Mouse (Mus musculus) liver, embryonic 12.5 days (tissue): ENCODE data around the gene Kcnb1. TPM values are rescaled to one million over a fixed set of nuclear protein-coding genes. Genes with fewer than 3 reads are reported as not detected.

Experiments
- ATAC-seq: fragments of 200-750 bp; cut with Nextera tagmentation; 2 replicates; pipeline ENCODE4 v1.8.0; 2017; ENCODE audit warnings: moderate number of reproducible peaks, mild to moderate bottlenecking, moderate library complexity
- H3K27ac ChIP-seq: fragments of 300-500 bp; sonication (generic); 2 replicates; pipeline ENCODE4 v1.5.1; 2016; ENCODE audit warnings: mild to moderate bottlenecking
- H3K27me3 ChIP-seq: fragments of 300-500 bp; sonication (generic); replicated peaks from 2 replicates; pipeline ENCODE4 v1.6.1; 2016; ENCODE audit warnings: mild to moderate bottlenecking, moderate library complexity
- H3K36me3 ChIP-seq: fragments of 300-500 bp; sonication (generic); 2 replicates; pipeline ENCODE4 v1.6.1; 2016; ENCODE audit warnings: mild to moderate bottlenecking, moderate library complexity
- H3K4me1 ChIP-seq: fragments of 300-500 bp; sonication (generic); 2 replicates; pipeline ENCODE4 v1.6.1; 2016
- H3K4me2 ChIP-seq: fragments of 300-500 bp; sonication (generic); 2 replicates; pipeline ENCODE4 v1.6.1; 2016; ENCODE audit warnings: mild to moderate bottlenecking, moderate library complexity
- H3K4me3 ChIP-seq: fragments of 300-500 bp; sonication (generic); 2 replicates; pipeline ENCODE4 v1.5.1; 2016; ENCODE audit warnings: mild to moderate bottlenecking, moderate library complexity
- H3K9ac ChIP-seq: fragments of 300-500 bp; sonication (generic); 2 replicates; pipeline ENCODE4 v1.6.1; 2016; ENCODE audit warnings: mild to moderate bottlenecking, moderate library complexity
- H3K9me3 ChIP-seq: fragments of 300-500 bp; sonication (generic); replicated peaks from 2 replicates; pipeline ENCODE4 v1.6.1; 2016; ENCODE audit warnings: mild to moderate bottlenecking, moderate library complexity
- WGBS: fragments of 180-500 bp; shearing (Covaris S2); methylation state at CpG from one replicate; pipeline ENCODE4 v1.1.7; 2016; ENCODE audit not compliant: insufficient replicate concordance; 5-methylcytosine and 5-hydroxymethylcytosine counted together
- polyA plus RNA-seq: library from polyadenylated mRNA; unstranded; fragments of >200 nt; fragmentation: Nextera tagmentation; extraction: Ambion mirVana; gene quantifications from 2 replicates; pipeline ENCODE4 v1.2.1, GENCODE M21; 2016

Gene Kcnb1
- polyA plus RNA-seq, 1 experiment from 2014 or later = 0.43 TPM

DNA sequence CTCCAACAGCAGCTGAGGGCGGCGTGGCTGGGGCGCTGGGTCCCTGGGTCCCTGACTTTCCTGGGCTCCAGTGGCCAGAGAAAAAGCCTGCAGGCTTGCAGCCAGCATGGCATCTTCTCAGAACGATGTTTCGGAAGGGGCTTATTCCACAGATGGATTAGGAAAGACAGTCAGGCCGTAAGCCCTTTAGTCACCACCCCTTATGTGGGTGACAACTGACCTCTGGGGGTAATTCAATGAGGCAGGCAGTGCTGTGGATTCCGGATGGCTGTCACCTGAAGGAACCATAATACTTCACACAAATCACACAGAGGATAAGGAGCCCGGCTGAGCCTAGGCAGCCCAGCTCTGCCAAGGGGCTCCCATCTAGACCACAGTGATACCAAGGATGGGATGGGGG, 8.9 kb downstream of the Kcnb1 start:
- Histone ChIP-seq H3K36me3 (no peaks in the 10 kb centered on the region), H3K9me3 (no peaks in the 10 kb centered on the region), H3K4me1 (no peaks in the 10 kb centered on the region), H3K27me3 (peaks cover 50% of the 10 kb centered on the region), H3K4me3 (no peak overlapping the region), H3K9ac (no peak overlapping the region), H3K4me2 (no peak overlapping the region), H3K27ac (no peak overlapping the region)
- no peak for ATAC-seq
- WGBS = 58% methylated on average over 8 of the region's 8 CpGs

DNA sequence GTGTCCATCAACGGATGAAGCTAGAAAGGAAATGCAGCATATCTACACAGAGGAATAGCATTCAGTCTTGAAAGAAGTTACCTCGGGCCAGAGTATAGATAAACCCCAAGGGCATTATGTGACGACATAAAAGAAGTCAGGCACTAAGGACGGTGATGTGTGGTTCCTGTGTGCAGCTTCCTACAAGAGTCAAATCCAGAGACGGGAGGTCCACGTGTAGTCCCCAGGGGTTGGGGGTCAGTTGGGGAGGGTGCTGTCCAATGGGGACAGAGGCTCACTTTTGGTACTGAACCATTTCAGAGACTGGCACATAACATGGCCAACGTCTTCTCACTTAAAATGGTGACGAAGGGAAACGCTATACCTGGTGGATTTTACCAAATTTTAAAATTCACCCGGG, 10.7 kb downstream of the Kcnb1 start:
- no peaks in the 10 kb centered on the region for H3K9me3 ChIP-seq
- H3K4me1 ChIP-seq = no peaks in the 10 kb centered on the region
- H3K4me2 ChIP-seq = no peak overlapping the region
- peaks cover 33% of the 10 kb centered on the region for H3K27me3 ChIP-seq
- H3K4me3 ChIP-seq = no peak overlapping the region
- H3K27ac ChIP-seq = no peak overlapping the region
- no peak for ATAC-seq
- 69% methylated on average over 10 of the region's 10 CpGs for WGBS
- no peak overlapping the region for H3K9ac ChIP-seq
- no peaks in the 10 kb centered on the region for H3K36me3 ChIP-seq

DNA sequence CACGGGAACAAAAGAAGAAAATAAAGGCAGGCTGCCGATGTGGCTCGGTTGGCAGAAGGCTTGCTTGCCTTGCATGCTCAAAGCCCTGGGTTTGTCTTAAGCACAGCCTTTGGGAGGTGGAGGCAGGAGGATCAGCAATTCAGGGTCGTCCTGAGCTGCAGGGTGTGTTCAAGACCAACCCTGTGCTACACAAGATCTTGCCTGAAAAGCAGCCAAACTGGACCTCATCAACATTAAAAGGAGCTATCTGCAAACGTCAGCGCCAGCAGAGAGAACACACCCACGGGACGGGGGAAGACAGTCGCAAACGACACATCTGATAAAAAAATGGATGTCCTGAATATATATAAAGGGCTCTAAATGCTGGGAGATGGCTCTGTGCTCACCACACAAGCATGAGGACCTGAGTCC, 12.7 kb downstream of the Kcnb1 start:
- Histone ChIP-seq H3K4me3 (no peak overlapping the region), H3K27ac (no peak overlapping the region), H3K4me1 (no peaks in the 10 kb centered on the region), H3K27me3 (peaks cover 31% of the 10 kb centered on the region), H3K4me2 (no peak overlapping the region), H3K9ac (no peak overlapping the region), H3K9me3 (no peaks in the 10 kb centered on the region), H3K36me3 (no peaks in the 10 kb centered on the region)
- no peak for ATAC-seq
- WGBS = 48% methylated on average over 10 of the region's 10 CpGs

DNA sequence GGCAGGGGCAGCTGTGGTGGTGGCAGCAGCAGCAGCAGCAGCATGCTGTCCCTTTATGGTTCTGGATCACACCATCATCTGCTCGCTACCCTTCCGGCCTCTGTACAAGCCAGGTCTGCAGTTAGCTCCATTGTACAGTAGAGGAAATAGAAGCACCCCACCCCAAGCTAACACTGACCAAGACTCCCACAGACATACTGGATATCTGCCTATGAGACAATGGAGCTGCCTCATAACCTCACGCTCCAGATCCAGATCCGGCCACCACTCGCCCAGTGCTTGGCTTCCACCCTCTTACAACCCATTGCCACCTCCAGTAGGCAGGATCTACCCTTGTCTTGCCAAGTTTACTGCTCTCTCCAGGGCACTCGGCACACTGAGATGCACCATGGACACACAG, 14.7 kb downstream of the Kcnb1 start:
- WGBS = 70% methylated on average over 6 of the region's 6 CpGs
- no peak overlapping the region for H3K4me2 ChIP-seq
- H3K27ac ChIP-seq = no peak overlapping the region
- no peaks in the 10 kb centered on the region for H3K4me1 ChIP-seq
- no peak for ATAC-seq
- no peak overlapping the region for H3K9ac ChIP-seq
- no peak overlapping the region for H3K4me3 ChIP-seq
- H3K36me3 ChIP-seq = no peaks in the 10 kb centered on the region
- peaks cover 17% of the 10 kb centered on the region for H3K27me3 ChIP-seq
- H3K9me3 ChIP-seq = no peaks in the 10 kb centered on the region

DNA sequence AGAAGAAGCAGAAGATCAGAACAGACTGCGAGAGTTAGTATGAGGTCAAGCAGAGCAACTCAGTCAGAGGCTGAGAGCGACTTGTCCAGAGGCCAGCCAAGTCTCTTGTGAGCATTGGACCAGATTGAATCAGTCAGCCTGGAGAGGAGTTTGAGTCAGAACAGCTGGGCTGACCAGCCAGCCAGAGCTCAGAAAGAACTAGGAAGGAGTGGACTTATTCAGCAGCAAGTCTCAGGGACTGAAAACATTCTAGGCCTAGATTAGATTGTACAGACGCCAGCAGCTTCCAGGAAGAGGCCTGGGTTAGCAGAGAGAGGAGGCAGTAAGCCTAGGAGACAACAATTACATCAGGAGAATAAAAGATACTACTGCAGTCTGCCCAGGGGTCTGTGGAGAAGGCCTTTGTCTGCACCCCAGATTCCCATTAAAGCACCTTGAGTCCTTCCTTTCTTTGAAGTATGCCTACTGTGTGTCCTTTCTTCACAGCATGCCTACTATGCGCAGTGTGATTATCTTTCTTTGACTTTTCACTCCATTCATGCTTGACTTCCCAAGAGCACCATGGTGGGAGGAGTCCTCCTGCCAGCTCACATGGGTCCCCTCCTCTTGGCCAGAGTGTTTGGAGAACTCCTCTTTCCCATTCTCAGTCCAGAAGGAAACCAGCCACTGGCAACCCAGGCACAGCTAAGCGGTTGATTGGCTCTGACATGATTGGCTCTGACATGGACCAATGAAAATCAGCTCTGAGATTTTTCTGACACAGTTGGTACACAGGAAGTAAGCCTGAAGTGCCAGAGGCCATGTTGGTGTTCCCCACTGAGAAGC, 16.7 kb downstream of the Kcnb1 start:
- H3K4me2 ChIP-seq = no peak overlapping the region
- ATAC-seq = no peak
- peaks cover 24% of the 10 kb centered on the region for H3K27me3 ChIP-seq
- WGBS = 66% methylated on average over 5 of the region's 5 CpGs
- no peak overlapping the region for H3K27ac ChIP-seq
- no peaks in the 10 kb centered on the region for H3K4me1 ChIP-seq
- no peaks in the 10 kb centered on the region for H3K36me3 ChIP-seq
- H3K9ac ChIP-seq = no peak overlapping the region
- no peak overlapping the region for H3K4me3 ChIP-seq
- H3K9me3 ChIP-seq = no peaks in the 10 kb centered on the region

DNA sequence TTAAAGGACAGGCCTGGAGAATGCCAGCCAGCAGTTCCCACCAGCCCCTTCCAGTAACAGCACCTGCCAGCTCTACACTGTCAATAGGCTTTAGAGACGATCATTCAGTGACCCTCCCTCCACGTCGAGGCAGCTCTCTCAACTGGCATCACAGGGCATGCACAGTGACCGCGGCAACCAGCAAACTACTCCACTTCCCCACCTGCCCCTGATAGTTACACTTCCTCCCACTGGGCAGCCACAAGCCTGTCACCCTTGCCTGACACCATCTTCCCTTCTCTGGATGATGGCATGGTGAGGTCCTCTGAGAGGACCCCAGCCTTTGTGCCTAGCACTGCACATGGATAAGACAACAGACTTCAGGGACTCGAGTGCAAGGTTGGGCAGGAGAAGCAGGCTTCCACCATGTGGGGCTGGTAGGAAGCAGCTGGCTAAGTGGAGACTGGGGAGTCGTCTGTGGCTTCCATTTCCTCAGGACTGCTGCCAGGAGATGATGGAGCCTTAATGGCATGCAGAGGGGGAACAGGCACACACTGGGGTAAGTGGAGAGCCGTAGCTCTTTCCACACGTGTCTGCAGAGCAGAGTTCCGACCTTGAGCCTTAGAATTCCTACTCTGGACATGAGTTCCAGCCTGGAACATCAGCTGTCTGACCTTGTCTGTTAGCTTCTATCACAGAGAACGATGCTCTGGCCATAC, 22.3 kb downstream of the Kcnb1 start:
- Histone ChIP-seq H3K4me2 (no peak overlapping the region), H3K9me3 (no peaks in the 10 kb centered on the region), H3K36me3 (no peaks in the 10 kb centered on the region), H3K4me1 (no peaks in the 10 kb centered on the region), H3K27ac (no peak overlapping the region), H3K9ac (no peak overlapping the region), H3K27me3 (peaks cover 17% of the 10 kb centered on the region; the same call in 1 of the 2 replicates), H3K4me3 (no peak overlapping the region)
- WGBS = 39% methylated on average over 11 of the region's 11 CpGs
- no peak for ATAC-seq

DNA sequence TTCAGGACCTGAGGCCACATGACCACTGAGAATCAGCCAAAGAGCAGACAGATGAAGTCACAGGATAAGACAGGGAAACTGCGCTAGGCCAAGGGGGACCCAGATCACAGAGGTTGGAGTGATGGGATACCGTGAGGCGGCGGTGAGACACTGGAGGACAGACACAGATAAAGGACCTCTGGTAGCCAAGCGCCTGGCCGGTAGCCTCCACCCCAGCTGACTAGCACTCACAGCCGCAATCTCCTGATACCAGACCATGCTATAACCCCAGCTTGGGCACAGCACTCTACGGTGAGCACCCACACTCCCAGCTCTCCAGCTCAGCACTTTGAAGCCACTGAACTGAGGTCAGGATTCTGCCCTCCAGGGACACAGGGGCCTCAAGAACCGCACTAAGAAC, 26.4 kb downstream of the Kcnb1 start:
- no peak overlapping the region for H3K27ac ChIP-seq
- H3K36me3 ChIP-seq = no peaks in the 10 kb centered on the region
- no peaks in the 10 kb centered on the region for H3K9me3 ChIP-seq
- H3K27me3 ChIP-seq = peaks cover 13% of the 10 kb centered on the region; the same call in 1 of the 2 replicates
- H3K9ac ChIP-seq = no peak overlapping the region
- no peak overlapping the region for H3K4me3 ChIP-seq
- 65% methylated on average over 9 of the region's 9 CpGs for WGBS
- H3K4me1 ChIP-seq = no peaks in the 10 kb centered on the region
- H3K4me2 ChIP-seq = no peak overlapping the region
- no peak for ATAC-seq

DNA sequence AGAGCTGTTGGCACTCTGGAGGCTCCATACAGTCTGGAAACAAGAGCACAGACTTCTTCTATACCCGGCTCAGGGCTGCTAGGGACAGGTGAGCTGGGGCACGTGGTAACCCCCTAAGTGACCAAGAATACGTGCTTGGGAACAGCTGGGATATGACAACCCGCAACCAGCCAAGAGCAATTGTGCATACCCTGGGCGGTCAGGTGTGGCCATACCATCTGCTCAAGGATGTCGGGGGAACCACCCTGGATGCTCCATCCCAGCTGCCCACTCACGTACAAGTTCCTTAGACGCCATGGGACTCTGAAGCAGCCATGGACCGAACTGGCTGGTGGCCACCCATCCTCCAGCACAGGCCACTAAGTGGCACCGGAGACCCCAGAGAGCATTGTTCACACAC, 26.8 kb downstream of the Kcnb1 start:
- H3K4me3 ChIP-seq = no peak overlapping the region
- H3K36me3 ChIP-seq = no peaks in the 10 kb centered on the region
- ATAC-seq = no peak
- peaks cover 8% of the 10 kb centered on the region; the same call in 1 of the 2 replicates for H3K27me3 ChIP-seq
- WGBS = 84% methylated on average over 10 of the region's 10 CpGs
- H3K4me1 ChIP-seq = no peaks in the 10 kb centered on the region
- no peak overlapping the region for H3K9ac ChIP-seq
- H3K9me3 ChIP-seq = no peaks in the 10 kb centered on the region
- no peak overlapping the region for H3K4me2 ChIP-seq
- no peak overlapping the region for H3K27ac ChIP-seq

DNA sequence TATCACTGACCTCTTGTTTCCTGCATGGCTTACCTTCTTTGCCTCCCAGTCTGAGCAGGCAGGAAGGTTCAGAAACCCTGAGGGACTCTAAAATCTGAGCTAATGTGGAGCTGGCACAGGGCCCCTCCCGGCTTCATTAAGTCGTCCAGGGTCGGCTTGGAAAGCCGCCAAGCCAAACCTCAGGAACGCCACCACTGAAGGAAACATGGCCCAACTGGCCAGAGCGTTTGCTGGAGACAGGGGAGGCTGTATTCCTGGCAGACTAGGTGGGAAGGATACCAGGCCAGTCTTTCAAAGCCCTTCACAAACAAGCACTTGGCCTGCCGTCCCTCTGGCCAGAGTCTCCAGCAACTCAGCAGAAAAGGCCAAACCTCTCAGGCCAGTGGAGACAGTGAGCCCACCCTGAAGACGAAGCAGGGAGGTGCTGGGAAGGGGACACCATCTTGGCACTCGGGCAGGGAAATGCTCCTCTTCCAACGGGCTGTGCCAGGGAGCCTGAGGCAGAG, 27.4 kb downstream of the Kcnb1 start:
- Histone ChIP-seq H3K9me3 (no peaks in the 10 kb centered on the region), H3K4me2 (no peak overlapping the region), H3K9ac (no peak overlapping the region), H3K4me1 (no peaks in the 10 kb centered on the region), H3K36me3 (no peaks in the 10 kb centered on the region), H3K27me3 (peaks cover 4% of the 10 kb centered on the region; the same call in 1 of the 2 replicates), H3K4me3 (no peak overlapping the region), H3K27ac (no peak overlapping the region)
- no peak for ATAC-seq
- 72% methylated on average over 10 of the region's 10 CpGs for WGBS

DNA sequence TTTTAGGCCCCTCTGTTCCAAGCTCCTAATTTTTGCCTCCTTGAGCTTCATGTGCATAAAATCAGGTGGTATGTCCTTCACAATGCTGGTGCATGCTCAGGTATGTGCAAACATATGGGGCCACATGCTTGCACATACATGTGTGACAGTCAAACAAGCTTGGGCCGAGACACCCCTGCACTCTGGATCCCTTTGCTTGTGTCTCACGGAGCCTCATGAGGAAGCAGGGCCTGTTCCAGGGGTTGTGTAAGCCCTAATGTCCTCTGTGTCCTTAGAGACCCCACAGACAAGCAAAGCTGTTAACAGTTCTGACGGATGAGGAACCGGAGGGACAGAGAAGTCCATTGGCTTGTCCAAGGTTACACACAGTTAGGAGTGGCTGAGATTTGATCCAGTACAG, 30.2 kb downstream of the Kcnb1 start:
- 70% methylated on average over 4 of the region's 4 CpGs for WGBS
- H3K9ac ChIP-seq = no peak overlapping the region
- 0 out of 2 replicates have a peak, but pooled peaks cover 7% of the 10 kb centered on the region for H3K4me1 ChIP-seq
- no peak overlapping the region for H3K4me3 ChIP-seq
- no peak overlapping the region for H3K27ac ChIP-seq
- no peaks in the 10 kb centered on the region for H3K36me3 ChIP-seq
- no peaks in the 10 kb centered on the region for H3K9me3 ChIP-seq
- no peak for ATAC-seq
- no peak overlapping the region for H3K4me2 ChIP-seq
- H3K27me3 ChIP-seq = peaks cover 14% of the 10 kb centered on the region

DNA sequence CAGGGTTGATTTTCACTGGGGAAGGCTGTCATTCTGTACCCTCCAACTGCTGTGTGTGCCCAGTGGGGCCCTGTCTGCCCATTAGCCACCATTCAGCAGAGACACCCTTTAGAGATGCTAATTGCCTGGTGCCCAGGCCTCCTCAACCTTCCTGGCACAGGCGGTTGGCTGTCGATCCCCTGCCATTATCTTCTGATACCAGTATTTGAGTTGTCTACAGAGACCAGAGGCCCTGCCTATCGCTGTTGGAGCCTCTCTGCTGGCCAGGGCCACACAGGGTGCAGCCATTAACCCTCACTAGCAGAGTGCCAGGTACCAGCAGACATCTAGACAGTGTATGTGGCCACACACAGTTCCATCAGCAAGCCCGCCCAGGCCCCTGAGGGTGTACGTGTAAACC, 31.2 kb downstream of the Kcnb1 start:
- 70% methylated on average over 5 of the region's 5 CpGs for WGBS
- Histone ChIP-seq H3K27me3 (peaks cover 21% of the 10 kb centered on the region), H3K4me1 (0 out of 2 replicates have a peak, but pooled peaks cover 7% of the 10 kb centered on the region), H3K4me2 (no peak overlapping the region), H3K9ac (no peak overlapping the region), H3K36me3 (no peaks in the 10 kb centered on the region), H3K4me3 (no peak overlapping the region), H3K9me3 (no peaks in the 10 kb centered on the region), H3K27ac (no peak overlapping the region)
- no peak for ATAC-seq

DNA sequence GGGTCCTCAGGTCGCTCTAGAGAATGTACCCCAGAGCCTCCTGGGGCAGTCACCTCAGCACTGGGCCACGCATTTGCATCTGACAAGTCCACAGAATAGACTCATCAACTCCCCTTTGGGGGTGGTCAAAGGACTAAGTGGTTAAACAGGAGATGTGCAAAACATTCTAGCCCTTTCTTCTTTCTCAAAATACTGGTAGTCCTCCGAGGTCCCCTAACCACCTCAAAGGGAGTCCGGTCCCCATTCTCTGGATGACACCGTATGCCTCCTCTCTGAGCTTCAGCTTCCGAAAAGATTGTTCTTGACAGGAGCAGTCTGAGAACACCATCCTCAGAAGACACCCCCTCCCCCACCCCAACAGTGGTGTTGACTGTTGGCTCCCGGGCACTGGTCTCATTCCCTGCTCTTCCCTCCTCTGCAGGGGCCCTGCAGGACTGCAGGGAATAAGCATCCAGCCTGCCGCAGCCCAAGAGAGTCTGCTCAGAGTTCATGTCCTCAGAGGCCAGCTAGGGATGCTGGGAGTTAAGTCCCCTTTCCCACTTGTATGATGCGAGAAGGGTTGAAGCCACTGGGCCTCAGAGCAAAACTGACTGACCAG, 33.7 kb downstream of the Kcnb1 start:
- 45% methylated on average over 9 of the region's 9 CpGs for WGBS
- no peak for ATAC-seq

More for the DNA sequence above, 33.7 kb downstream of the Kcnb1 start:
- H3K4me2 ChIP-seq = no peak overlapping the region
- H3K9me3 ChIP-seq = no peaks in the 10 kb centered on the region
- H3K9ac ChIP-seq = no peak overlapping the region
- H3K4me3 ChIP-seq = no peak overlapping the region
- H3K36me3 ChIP-seq = no peaks in the 10 kb centered on the region
- 0 out of 2 replicates have a peak, but pooled peaks cover 7% of the 10 kb centered on the region for H3K4me1 ChIP-seq
- no peak overlapping the region for H3K27ac ChIP-seq
- peaks cover 29% of the 10 kb centered on the region for H3K27me3 ChIP-seq
